Mouse (Mus musculus) kidney, postnatal 14 days (tissue): ENCODE results near the gene Smim27.
A peak's percentile ranks its signal among the peaks of the same experiment; 100 is the strongest.

ENCODE experiments used
- DNase-seq: peaks from one replicate; pipeline ENCODE4 v3.0.0; 2022; ENCODE audit warnings: mixed read lengths

The Smim27 gene

DNA sequence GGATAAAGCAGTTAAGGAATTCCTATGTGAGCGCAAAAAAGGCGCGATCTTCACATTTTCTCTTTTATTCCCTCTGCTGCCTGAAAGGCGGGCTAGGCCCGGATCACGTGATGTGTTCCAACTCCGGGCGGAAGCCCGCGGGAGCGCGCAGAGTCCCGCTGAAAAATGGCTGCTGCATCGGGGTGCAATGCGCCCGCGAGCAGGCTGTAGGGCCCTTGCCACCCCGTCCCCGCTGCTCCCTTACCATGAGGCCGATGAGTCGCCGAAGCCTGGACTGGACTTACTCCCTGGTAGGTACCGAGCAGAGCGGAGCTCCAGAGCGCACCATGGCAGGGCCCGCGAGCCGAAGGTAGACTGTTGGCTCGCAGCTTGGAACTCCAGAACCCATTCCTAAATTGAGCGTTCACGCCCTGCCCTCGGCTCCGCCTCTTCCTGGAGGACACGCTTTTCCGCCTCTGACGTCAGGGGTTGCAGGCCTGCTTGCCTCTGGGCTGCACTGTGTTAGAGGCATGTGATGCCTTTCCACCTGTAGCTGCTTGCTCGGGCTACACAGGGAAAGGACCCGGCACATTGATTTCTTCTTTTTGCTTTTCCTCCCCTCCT lies at the start of gene Smim27, which contains the start of gene Topors:
Gene Smim27, plus strand, starts transcription at position 150 of the 603 bp plus-strand sequence.
Gene Topors, minus strand, starts transcription at position 421 of the 603 bp plus-strand sequence.
- DNase-seq: peak; percentile 97

DNA sequence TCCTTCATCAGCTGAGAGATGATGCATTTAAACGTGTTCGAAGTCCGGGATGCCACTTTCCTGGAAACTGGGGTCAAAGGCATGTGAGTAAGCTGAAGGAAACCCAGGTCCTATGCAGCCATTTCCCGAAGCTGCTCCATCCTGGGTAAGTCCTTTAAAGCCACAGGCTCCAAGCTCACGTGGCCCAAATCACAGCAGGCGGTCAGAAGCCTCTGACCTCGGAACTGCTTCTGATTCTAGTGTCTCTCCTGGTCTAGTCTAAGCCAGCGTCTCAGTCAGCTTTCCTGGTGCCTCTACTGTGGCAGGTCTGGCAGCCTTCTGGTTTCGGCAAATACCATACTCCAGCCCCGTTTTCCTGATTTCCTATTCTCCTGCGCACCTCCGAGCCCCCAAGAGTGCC lies 48.9 kb upstream of the Smim27 start:
- DNase-seq: no peak

DNA sequence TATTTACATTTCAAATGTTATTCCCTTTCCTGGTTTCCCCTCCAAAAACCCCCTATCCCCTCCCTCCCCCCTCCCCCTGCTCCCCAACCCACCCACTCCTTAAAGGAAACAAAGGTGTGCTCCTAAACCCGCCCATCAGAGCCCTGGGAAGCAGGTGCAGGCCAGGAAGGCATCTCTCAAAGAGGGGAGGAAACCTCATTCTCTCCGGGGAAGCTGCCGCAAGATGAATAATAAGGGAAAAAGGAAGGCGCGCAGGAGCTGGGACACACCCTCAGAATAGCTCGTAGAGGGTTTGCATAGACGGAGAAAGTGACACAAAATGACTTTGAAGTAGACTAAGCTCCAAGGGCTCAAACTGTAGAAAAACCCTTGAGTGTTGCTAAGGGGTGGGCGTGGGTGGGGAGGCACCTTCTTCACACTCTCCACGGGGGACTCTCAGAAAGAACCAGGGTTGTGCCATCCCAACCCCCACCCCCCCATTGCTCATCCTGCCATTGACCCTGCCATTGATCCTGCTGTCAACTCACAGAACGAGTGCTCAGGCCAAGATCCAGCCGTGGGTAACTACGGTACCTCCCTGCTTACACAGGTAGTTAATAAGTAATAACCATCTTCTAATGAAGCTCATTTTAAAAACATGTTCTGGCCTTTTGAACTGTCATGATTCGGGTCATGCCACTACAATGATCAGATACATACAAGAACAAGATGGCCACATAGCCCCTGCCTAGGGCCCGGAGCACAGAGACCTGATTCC lies 48.2 kb upstream of the Smim27 start:
- no peak for DNase-seq

GRCm38 (mm10) chr4:40221876-40222585 lies 47.3 kb upstream of the Smim27 start:
- no peak for DNase-seq

GRCm38 (mm10) chr4:40226095-40226494 lies 43.3 kb upstream of the Smim27 start:
- DNase-seq: peak; percentile 39

DNA sequence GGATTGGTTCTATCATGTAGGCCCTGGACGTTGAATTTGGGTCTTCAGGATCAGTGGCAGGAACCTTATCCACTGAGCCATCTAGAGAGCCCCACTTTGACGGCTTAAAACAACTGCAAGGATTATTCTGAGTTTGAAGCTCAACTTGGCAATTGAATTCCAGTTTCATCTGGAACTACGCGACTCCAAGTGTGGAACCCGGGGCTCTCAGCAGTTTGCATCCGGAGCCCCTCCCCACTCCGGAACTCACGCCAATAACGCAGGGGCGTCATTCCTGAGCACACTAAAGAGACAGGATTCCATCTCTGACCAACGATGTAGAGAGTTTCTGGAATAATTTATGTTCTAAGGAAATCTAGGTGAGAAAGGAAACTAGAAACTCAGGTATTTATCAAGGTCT lies 42.2 kb upstream of the Smim27 start:
- no peak for DNase-seq

GRCm38 (mm10) chr4:40227886-40228285 lies 41.5 kb upstream of the Smim27 start:
- no peak for DNase-seq

GRCm38 (mm10) chr4:40229723-40230122 lies 39.7 kb upstream of the Smim27 start:
- DNase-seq: no peak

DNA sequence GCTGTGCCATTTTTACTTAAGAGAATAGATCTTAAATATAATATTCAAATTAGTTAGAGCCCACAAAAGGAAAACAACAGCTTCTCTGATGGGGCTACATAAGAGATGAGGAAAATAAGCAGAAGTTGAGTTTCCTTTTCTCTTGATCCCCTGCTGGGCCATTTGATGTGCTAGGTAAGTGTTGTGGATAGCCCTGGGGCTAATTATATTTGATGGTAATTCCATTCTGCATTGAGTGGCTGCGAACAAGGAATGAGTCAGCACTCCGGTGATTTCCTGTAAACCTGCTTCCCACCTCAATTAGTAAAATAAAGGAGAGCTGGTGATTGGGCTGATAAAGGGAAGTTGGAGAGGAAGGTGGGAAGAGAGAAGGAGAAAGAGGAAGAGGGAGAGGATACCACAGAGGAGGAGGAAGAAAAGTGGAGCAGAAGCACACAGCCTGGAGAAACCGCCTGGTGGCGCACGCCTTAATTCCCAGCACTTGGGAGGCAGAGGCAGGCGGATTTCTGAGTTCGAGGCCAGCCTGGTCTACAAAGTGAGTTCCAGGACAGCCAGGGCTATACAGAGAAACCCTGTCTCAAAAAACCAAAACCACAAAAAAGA lies 36.2 kb upstream of the Smim27 start:
- no peak for DNase-seq

DNA sequence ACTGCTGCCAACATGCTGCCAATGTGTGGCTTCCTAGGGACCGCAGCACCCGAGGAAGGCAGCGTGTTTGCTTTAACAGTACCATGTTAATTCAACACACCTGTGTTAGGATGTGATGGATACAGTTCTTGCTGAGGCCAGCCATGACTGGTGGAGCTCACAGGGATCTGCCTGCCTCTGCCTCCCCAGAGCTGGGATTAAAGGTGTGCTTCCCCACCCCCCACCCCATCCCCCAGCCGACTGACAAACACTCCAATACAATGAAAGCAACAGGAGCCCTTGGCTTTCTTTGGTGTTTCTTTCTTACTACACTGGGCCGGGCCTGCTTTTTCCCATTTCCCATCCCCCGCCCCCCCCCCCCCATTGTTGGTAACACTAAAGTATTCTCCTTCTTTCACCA lies 35.1 kb upstream of the Smim27 start:
- no peak for DNase-seq

DNA sequence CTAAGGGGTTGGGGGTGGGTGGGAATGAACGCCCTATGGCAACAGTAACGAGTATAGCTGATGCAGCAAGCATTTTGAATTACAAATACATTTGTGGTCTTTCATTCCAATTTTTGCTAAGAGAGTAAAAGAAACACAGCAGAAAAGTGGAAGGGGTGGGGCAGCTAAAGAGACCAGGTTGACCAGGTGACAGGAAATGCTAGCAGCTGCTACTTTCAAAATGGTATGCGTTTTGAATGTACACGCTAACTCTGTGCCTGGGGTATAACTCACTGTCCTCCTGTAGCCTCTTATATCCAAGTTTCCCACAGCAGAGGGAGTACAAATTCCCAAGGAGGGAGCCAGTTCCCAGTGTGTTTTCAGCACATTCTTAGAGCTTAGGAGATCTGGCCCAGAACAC lies 32.5 kb upstream of the Smim27 start:
- DNase-seq: no peak

GRCm38 (mm10) chr4:40238483-40239408 lies 30.6 kb upstream of the Smim27 start:
- peak; percentile 89 for DNase-seq

GRCm38 (mm10) chr4:40239409-40240271 lies 29.7 kb upstream of the Smim27 start, which contains the start of gene Ddx58:
Gene Ddx58 (minus strand): TSS chr4:40239828.
- peak; percentile 50 for DNase-seq

- DNase-seq: no peak
Observed at GRCm38 (mm10) chr4:40240272-40240744, 29.1 kb upstream of the Smim27 start.

DNA sequence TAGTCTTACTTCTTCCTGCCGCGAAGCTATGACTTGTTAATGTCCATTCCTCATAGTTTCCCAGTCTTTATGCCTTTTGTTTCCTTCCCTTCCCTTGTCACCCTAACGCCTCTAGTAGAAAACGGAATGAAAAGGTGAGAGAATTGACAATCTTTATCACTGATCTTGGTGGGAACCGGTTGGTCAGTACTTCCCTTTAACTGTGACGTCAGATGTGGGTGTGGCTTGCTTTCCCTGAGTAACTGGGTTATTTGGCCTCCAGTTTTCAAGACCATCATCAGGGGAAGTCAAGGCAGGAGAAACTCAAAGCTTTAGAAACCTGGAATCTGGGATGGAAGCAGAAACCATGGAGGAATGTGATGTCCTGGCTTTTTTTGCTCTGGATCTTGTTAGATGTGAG lies 27.5 kb upstream of the Smim27 start:
- DNase-seq: no peak

GRCm38 (mm10) chr4:40243006-40243405 lies 26.4 kb upstream of the Smim27 start:
- DNase-seq: no peak

DNA sequence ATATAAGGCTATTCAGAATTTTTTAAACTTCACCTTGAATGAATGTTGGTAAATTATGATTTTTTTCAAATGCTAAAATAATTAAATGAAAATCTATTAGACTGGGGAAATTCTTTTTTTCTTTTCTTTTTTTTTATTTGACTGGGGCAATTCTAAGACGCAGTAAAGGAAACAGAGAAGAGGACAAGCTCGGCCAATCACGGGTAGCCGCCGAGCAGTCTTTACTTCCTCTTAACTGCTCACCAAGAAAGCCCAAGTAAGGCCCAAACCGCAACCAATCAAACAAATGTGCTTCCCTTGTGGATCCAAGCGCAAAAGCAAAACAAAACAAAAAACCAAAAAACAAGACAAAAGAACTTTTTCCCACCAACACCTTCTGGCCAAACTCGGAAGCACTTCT lies 25.3 kb upstream of the Smim27 start:
- no peak for DNase-seq

DNA sequence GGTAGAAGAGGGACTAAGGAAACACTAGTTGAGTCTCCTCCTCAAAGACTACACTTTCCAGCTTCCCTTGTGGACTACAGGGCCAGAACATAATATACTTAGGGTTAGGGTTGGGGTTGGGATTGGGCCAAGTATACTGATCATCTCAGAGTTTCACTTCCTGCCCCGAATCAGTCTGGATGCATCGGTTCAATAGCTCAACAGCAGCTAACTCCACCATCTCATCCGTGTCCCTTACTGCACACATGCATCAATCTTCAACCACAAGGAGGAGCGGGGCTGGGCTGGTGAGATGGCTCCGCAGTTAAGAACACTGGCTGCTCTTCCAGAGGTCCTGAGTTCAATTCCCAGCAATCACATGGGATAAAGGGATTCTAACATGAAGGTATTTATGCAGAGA lies 18.4 kb upstream of the Smim27 start:
- DNase-seq: no peak

- no peak for DNase-seq
Observed at GRCm38 (mm10) chr4:40253766-40254165, 15.6 kb upstream of the Smim27 start.

DNA sequence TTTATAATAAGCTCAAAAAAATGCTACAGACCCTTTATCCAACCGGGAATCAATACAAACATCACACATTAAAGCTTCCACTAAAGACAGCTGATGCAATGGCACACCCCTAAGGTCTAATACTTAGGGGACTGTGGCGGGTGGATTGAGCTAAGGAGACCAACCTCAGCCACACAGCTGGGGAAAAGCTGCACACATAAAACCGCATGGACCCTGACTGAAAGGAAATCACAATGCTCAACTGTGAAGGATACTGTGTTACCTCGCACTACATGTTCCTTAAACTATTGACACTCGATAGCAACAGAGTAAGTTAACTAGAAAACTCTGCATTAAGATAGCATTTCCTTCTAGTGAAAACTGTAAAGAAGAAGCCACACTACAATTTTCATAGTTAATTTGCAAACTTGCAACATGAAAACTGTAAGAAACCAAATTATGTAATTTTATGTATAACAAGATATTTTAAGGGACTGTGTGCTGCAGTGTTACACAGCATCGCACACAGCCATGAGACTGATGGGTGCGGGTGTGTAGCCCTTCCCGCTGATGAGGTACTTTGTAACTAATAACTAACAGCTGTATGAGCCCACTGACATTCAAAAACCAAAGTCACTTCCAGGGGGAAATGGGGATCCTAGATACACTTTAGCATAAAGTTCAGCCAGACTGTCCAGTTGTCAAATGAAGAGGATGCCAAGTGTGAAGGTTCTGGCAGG lies 14.8 kb upstream of the Smim27 start:
- DNase-seq: no peak
